Mouse (Mus musculus) spleen, postnatal 36 days (tissue): ENCODE results near the gene Cdk5r2.
A peak's percentile ranks its signal among the peaks of the same experiment; 100 is the strongest.
"Not testable (repeated sequence)": the region's sequence is repeated elsewhere in the genome, so short reads cannot be mapped to it uniquely, and the experiment has no call there.

Experiments used
- DNase-seq, 2 experiments: peaks; one replicate each; pipeline ENCODE4 v3.0.0; 2022; ENCODE audit warnings: low spot score in 2 of 2, mixed read lengths in 1 of 2

Gene Cdk5r2

DNA sequence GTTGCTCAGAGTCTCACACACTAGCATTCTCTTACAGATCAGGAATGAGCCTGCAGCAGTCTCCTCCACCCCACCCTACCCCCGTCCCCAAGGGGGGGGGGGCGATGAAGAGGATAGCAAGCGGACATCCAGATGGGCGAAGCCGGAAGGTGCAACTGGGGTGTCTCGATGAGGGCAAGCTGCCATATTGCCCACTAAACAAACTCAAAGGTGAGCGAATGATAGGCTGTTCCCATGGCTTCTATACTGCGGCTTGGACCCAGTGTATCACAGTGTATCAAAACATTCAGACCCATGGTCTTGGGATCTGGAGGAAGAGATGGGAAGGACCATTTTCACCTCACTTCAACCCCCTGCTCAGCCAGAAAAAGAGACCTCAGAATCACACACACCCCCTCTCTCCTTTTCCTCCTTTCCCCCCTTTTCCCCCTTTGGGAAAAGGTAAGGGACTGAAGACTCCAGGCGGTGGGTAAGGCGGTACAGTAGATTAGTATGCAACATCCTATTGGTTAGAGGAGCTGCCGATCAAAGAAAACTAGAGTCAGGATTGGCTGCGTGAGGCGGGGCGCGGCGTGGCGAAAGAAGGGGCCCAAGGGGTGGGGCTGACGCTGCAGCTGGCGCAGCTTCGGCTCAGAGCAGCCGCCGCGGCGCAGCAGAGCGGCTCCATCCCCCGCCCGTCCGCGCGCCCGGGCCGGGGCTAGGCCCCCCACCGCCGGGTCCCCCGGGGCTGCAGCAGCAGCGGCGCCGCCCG is at the start of gene Cdk5r2:
TSS of gene Cdk5r2 (plus strand) at position 629 of the 751 bp plus-strand sequence.
- peak; percentile 71 to 76 for DNase-seq

DNA sequence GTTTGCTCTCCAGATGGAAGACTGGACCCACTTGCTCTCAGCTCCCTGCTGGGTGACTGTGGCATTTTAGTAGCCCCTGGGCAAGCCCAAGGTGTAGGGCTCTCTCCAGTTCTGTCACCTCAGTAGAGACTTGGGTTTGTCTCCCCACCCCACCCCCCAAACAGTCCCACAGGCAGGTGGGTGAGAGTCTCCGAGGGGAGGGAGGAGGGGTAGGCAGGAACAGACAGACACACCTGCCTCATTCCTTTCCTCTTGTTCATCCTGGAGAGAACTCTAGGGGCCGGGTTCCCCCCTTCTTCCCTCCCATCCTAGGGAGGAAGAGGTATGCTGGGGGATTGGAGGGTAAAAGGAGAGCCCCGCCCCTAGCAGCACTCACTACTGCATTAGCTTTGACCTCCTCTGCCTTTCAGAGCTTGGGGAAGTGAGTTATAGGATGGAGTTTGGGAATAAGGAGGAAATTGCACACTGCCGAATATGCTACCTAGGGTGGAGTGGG is 49.3 kb upstream of the Cdk5r2 start:
- DNase-seq, result no peak

- no peak for DNase-seq
Observed at GRCm38 (mm10) chr1:74805843-74806242, 48.9 kb upstream of the Cdk5r2 start.

DNA sequence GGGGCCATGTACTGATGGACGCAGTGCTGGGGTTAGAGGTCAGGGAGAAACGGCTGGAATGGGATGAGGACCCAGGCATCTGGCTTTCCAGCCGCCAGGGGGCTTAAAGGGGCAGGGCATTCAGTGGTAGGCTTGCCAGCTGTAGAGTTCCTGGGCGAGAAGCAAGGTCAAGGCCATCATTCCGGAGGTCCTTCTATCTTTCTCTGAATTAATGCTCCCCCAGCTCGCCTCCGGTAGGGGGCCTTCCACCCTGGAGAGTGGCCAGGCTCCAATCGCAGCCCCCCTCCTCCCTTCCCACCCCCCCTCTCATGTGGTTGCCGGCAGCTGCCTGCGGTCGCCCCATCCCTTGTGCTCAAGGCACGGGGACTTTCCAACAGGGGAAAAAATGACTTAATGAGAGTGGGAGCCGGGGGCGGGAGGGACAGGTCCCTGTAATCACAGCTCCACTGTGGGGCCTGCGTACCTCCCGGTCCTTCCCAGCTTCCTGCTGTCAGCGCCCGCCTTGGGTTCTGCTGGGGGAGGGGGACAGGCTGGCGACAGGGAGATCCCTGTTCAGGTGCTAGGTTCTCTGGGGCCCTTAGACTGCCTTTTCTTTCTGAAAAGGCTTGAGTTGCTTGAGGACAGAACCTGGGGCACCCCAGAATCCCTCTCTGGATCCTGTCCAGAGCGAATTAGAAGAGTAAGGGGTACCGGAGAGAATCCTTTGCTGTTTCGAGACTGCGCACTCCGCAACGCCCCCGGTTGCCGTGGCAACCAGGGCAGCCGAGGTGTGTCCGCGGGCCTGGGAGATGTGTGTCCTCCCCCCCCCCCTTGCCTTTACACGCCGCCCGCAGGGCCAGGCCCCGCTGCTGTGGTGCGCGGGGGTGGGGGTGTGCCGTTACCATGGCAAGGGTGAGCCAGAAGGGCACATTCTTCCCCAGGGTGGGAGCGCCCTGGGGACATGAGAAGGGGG is 48.1 kb upstream of the Cdk5r2 start:
- DNase-seq, result peak; percentile 56 to 59

DNA sequence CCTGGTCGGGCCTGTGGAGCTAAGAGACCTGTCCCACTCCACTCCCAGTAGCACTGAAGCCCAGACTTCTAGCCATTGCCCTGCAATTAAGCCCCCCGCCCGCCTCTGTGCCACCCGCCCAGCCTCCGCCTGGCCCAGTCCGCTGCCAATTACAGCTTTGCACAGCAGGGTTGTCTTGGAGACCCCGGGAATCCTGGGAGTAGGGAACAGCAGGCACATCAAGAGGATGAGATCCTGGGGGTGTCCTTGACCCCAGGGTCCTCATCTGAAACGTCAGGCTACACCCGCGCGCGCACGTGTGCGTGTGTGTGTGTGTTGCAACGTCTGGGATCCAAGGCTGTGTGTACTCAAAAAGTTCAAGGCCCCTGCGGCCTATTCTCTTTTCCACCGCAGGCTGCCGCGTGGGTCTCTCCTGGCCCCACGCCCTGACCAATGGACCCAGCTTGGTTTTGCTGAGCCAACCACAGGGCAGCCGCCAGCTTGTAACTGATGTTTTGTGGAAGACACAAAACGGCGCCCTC is 47.1 kb upstream of the Cdk5r2 start:
- DNase-seq, result no peak

GRCm38 (mm10) chr1:74808078-74808477 is 46.7 kb upstream of the Cdk5r2 start:
- DNase-seq, result peak; percentile 79 to 80

DNA sequence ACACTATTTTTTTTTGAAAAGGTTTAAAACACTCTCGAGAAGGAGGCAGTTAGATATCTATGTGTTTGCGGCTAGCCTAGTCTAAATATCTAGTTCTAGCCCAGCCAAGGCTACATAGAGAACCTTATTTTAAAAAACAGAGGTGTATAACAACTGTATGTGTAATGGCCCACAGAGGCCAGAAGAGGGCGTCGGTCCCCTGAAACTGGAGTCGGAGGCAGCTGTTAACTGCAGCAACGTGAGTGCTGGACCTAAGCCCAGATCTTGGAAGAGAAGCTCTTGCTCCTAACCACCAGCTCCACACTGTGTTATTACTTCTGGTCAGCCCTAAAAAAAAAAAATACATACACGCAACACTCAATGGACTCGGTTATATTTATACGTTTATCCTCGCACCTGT is 45.7 kb upstream of the Cdk5r2 start:
- DNase-seq, result no peak

DNA sequence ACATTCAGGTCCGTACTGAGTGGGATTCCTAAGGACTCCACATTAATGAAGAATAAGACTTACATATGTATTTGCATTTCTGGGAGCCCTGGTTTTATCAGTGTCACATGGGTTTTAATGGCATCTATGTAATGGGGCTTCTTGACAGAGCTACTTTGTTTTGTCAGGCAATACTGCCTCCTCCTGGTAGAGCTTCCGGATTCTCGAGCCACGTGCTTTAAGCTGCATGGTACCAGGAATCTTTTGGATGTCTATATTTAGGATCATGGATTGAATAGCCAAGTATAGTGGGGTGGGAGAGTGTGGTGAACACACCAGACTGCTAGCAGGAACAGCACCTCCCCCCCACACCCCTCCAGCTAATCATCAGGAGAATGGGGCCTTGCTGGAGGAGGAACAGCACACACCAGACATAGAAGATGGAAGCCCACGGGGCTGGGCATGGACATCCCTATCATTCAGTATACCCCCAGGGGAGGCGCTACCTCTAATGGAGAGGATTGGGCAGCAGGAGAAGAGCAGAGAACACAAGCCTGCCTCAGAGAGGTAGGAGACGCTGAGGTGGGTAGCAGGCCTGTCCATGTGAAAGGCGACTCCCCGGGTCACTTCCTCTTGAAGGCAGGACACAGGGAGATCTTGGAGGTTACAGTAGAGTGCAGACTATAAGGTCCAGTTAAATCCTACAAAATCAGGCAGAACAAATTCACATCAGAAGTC is 39.6 kb upstream of the Cdk5r2 start:
- DNase-seq, result no peak

- DNase-seq, result not testable (repeated sequence)
Observed at GRCm38 (mm10) chr1:74815965-74816364, 38.8 kb upstream of the Cdk5r2 start.

GRCm38 (mm10) chr1:74816612-74817199 is 38.0 kb upstream of the Cdk5r2 start:
- peak; percentile 87 to 88 for DNase-seq

DNA sequence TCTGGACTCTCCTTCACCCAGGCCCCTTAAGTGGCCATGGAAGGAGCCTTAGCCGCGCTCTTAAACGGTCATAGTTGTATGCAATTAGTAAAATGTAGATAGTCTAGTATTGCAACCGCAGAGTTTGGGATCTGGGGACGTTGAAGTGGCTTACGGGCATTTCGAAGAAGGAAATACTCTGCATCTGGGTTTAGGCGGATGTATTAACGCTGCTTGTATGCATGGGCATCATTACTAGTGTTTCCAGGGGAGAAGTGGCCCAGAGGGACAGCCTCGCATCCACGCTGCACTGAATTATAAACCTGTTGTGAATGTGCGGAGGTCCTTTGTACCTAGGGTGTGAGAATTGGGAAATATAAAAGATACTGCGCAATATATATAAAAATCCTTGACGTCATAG is 37.5 kb upstream of the Cdk5r2 start:
- no peak for DNase-seq

- no peak for DNase-seq
Observed at GRCm38 (mm10) chr1:74818509-74818908, 36.2 kb upstream of the Cdk5r2 start.

DNA sequence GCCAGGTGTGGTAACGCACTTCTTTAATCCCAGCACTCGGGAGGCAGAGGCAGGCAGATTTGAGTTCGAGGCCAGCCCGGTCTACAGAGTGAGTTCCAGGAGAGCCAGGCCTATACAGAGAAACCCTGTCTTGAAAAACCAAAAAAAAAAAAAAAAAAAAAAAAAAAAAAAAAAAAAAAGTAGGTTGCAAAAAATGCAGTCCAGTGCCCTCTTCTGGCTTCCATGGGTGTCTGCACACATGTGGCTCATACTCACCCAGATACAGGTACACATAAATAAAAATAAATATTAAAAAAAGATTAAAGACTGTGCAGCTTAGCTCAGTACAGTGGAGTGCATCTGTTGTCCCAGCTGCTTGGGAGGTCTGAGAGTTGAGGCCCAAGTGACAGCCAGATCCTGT is 31.1 kb upstream of the Cdk5r2 start:
- DNase-seq, result not testable (repeated sequence)

DNA sequence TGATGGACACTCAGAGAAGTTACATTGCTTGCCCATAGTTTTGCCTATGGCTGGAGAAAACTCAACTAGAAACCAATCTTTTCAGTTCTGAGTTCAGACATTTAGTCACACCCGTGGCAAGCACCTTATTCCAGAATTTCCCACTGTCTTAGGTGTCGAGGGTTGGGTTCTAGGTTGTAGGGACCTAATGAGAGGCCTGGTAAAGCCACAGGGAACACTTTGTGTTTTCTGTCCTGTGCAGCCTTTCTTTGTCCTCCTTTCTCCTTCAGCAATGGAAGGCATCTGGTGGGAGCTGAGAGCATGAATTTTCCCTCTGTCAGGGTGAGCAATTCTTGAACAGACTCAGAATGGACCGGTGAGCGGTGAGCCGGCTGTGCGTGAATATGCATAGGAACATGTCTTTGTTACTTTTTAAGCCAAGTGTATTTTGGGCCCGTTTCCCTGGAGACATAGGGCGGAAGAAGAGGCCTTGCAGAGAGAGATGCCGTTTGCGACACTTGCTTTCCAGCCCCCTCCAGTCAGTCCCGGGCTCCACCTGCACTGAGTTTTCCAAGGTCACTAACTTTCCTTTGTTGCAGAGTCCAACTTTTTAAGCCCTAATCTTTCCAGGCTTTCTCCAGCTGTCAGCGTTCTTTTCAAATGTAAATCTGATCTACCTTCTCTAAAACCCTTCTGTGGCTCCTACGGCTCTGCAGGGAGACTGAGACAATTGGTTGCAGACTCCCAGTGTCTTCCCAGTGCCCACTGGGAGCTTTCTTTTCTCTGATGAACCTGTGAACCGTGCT is 30.0 kb upstream of the Cdk5r2 start:
- DNase-seq, result no peak

DNA sequence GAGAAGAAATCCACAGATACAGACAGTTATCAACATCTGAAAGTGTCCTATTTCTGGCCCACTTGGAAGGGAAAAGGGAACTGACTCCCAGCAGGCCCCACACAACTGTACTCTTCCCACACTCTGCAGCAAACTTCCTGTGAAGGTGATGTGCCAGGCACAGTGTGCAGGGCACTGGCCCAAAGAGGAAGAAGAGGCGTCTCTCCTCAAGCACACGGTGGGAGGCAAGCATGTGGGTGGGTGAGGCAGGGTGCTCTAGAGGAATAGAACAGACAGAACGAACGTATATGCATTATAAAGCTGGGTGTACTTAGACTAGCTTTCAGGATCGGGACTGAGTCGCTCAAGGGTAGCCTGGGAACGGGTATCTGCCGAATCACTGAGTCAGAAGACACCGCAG is 24.7 kb upstream of the Cdk5r2 start:
- no peak for DNase-seq

DNA sequence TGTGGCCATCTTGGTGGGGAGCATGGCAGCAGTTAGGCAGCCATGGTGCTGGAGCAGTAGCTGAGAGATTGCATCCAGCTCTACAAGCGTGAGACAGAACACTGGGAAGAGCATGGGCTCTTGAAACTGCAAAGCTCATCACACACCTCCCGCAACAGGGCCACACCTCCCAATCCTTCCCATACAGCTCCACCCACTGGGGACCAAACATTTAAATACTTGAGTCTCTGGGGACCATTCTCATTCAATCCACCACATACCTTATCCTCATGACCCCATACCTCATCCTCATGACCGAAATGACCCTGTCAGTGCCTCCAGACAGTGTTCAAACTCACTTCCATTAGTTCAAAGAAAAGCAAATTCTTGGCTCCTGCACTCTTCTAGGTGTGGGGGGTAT is 21.5 kb upstream of the Cdk5r2 start:
- DNase-seq, result no peak

- DNase-seq, result no peak
Observed at GRCm38 (mm10) chr1:74843090-74843489, 11.6 kb upstream of the Cdk5r2 start.

- no peak for DNase-seq
Observed at GRCm38 (mm10) chr1:74846341-74846740, 8.4 kb upstream of the Cdk5r2 start.

DNA sequence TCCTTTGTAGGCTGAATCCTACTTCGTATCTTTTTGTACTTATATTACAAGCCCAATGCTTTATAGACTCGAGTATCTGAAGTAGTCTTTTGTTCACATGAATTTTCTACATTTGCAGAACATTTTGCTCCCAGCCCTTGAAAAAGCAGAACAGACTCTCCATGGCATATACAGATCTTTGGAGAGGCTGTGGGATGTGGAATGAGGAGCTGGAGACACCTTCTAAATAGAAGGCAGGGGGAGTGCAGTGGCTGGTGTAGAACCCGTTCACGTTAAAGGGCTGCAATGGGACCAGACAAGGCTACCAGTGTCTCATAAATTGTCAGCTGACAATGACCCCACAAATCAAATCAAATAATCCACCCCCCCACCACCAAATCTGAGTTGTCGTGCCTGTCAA is 5.8 kb upstream of the Cdk5r2 start:
- DNase-seq, result no peak

DNA sequence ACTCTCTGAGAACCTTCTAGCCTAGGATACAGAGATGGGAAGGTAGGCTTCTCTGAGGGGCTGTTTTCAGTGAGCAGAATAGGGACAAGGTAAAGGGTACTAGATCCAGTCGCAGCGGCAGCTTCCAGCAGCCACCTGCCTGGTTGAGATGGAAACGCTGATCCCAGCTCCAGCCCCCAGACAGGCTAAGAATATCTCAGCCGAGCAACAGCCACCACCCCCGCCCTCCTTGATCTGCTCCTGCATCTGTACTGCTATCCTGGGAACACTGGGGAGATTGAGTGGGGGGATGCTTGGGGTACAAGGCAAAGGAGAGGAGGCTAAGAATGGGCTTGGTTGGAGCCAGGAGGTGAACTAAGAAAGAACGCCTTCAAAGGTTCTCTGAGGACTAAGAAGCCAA is 4.5 kb upstream of the Cdk5r2 start:
- no peak for DNase-seq
